Mouse (Mus musculus): ENCODE measurements around the gene Prl8a9.

Gene Prl8a9

GRCm38 (mm10) chr13:27564506-27564905 is at the start of gene Prl8a9:
TSS of gene Prl8a9 (minus strand) at chr13:27564606.
- no peak for DNase-seq

- no peak for DNase-seq
These were observed 46.1 kb upstream of the Prl8a9 start, which contains the start of gene Prl7b1 for GRCm38 (mm10) chr13:27610482-27610881. TSS of gene Prl7b1 (minus strand) at chr13:27610582.

- DNase-seq, result no peak
These were observed 17.7 kb upstream of the Prl8a9 start, which contains the start of gene Prl8a1 for GRCm38 (mm10) chr13:27582071-27582470. TSS of gene Prl8a1 (minus strand) at chr13:27582171.

GRCm38 (mm10) chr13:27553336-27553735 is 11.1 kb downstream of the Prl8a9 start:
- DNase-seq, result no peak

GRCm38 (mm10) chr13:27523156-27523555 is 41.2 kb downstream of the Prl8a9 start:
- DNase-seq, result no peak

GRCm38 (mm10) chr13:27513117-27513516 is 51.3 kb downstream of the Prl8a9 start, which contains the start of gene Prl8a8:
TSS of gene Prl8a8 (minus strand) at chr13:27513217.
- no peak for DNase-seq

All from kidney, adult 8-10 months (tissue).